15 mouse cellular contexts compared by ENCODE assay signal in genomic region chr7:101329606-101330005, GRCm38 (mm10). TPM values are rescaled to one million over a fixed set of nuclear protein-coding genes. Genes with fewer than 3 reads are reported as not detected.
A peak's percentile ranks its signal among the peaks of the same experiment; 100 is the strongest.
DNase-seq lines count a peak whose midpoint lies in the region; ATAC-seq and TF ChIP-seq lines count a peak whose summit lies in the region.
"Had no signal": no experiment of that assay in that cellular context is flagged by ENCODE, and none has a peak within 500 bp of the region (broad histone marks: within the 10 kb centered on the region; RNA-seq: fewer than 3 reads in every experiment).

No protein-coding gene starts in this region.

- WGBS in heart, embryonic 10.5 days: 74% methylated on average over 4 of the region's 4 CpGs
- 56% methylated on average over 4 of the region's 4 CpGs for WGBS in hindbrain, postnatal 0 days

- no peak overlapping the region for H3K27ac ChIP-seq in heart, embryonic 10.5 days
- H3K27ac ChIP-seq in left cerebral cortex, adult 2 months: peak overlapping the region; percentile 84
- H3K27ac ChIP-seq in hindbrain, postnatal 0 days: peak overlapping the region; percentile 61
- H3K27ac ChIP-seq: liver, embryonic 13.5 days; neural tube, embryonic 12.5 days had no signal

- H3K4me1 ChIP-seq in heart, embryonic 10.5 days: peaks cover 21% of the 10 kb centered on the region
- H3K4me1 ChIP-seq in hindbrain, postnatal 0 days (ENCODE audit: insufficient read depth, low read length): peaks cover 19% of the 10 kb centered on the region; the same call in 1 of the 2 replicates

- peak; percentile 58 for DNase-seq in heart, embryonic 10.5 days (ENCODE audit: low spot score)
- no peak for DNase-seq in heart, adult 11 months
- no peak for DNase-seq in left cerebral cortex, adult 2 months (ENCODE audit: extremely low spot score in 1 of 2, low spot score in 2 of 2)
- DNase-seq in left cerebral cortex, adult 9 months (ENCODE audit: low spot score in 2 of 2): no peak
- peak; percentile 40 for DNase-seq in MN1 (ENCODE audit: low spot score)
- peak; percentile 5 for DNase-seq in hindbrain, postnatal 0 days (ENCODE audit: low spot score)
- DNase-seq: heart, postnatal 14 days; kidney, adult 2 months; kidney, postnatal 25 days; liver, embryonic 13.5 days; lung, postnatal 14 days; right cerebral cortex, postnatal 4 days; thymus, adult 18-20 months had no signal

- ATAC-seq in hindbrain, postnatal 0 days: no peak
- no peak for ATAC-seq in monocyte, adult 5-6 weeks (replicated peaks; ENCODE audit: insufficient number of reproducible peaks, low FRiP score, low TSS enrichment, poor library complexity, severe bottlenecking)

- no peak for TF ChIP-seq CTCF in left cerebral cortex, adult 2 months (IDR thresholded peaks at IDR 0.05)
- TF ChIP-seq CTCF in hindbrain, postnatal 0 days (IDR thresholded peaks at IDR 0.05; ENCODE audit: low read depth): no peak

- no peaks in the 10 kb centered on the region for H3K9me3 ChIP-seq in heart, embryonic 10.5 days
- H3K9me3 ChIP-seq in hindbrain, postnatal 0 days (ENCODE audit: low read length): no peaks in the 10 kb centered on the region
- H3K9me3 ChIP-seq: liver, embryonic 13.5 days; neural tube, embryonic 12.5 days had no signal

- no peak overlapping the region for H3K4me3 ChIP-seq in heart, embryonic 10.5 days
- H3K4me3 ChIP-seq in left cerebral cortex, adult 2 months: no peak overlapping the region
- H3K4me3 ChIP-seq in hindbrain, postnatal 0 days (ENCODE audit: low read length): no peak overlapping the region
- H3K4me3 ChIP-seq: liver, embryonic 13.5 days; neural tube, embryonic 12.5 days had no signal

- no peak overlapping the region for H3K4me2 ChIP-seq in hindbrain, postnatal 0 days (ENCODE audit: low read depth, low read length)
- H3K4me2 ChIP-seq: liver, embryonic 13.5 days; neural tube, embryonic 12.5 days had no signal

- H3K27me3 ChIP-seq in heart, embryonic 10.5 days (ENCODE audit: insufficient read depth, poor library complexity, severe bottlenecking): peaks cover 58% of the 10 kb centered on the region
- H3K27me3 ChIP-seq in hindbrain, postnatal 0 days (ENCODE audit: insufficient read depth, low read length): no peaks in the 10 kb centered on the region
- H3K27me3 ChIP-seq: liver, embryonic 13.5 days; neural tube, embryonic 12.5 days had no signal

- H3K36me3 ChIP-seq in heart, embryonic 10.5 days: peaks cover 6% of the 10 kb centered on the region; the same call in 1 of the 2 replicates
- no peaks in the 10 kb centered on the region for H3K36me3 ChIP-seq in hindbrain, postnatal 0 days (ENCODE audit: insufficient read depth, low read length)
- H3K36me3 ChIP-seq: neural tube, embryonic 12.5 days had no signal

- intact Hi-C loops in left cerebral cortex, adult 2 months (cut with DNase I): no loop called here

- H3K9ac ChIP-seq in hindbrain, postnatal 0 days (replicated peaks; ENCODE audit: low read length): no peak overlapping the region
- H3K9ac ChIP-seq: liver, embryonic 13.5 days had no signal

RNA-seq across cellular contexts. Expression of gene Stard10, which starts 12.7 kb away (rescaled TPM):
- polyA plus RNA-seq in heart, embryonic 10.5 days (2016; fragmentation: Nextera tagmentation; extraction: Ambion mirVana): 24.7 and 62.7 TPM in 2 replicates
- 10 to 100 TPM; 81.7 to 84.3 TPM for total RNA-seq in left cerebral cortex, adult 2 months (2021)
- 39.3 and 53.4 TPM in 2 replicates for total RNA-seq in hindbrain, postnatal 0 days (2014; rRNA removed)
- polyA plus RNA-seq in hindbrain, postnatal 0 days (2015; fragmentation: Nextera tagmentation; extraction: Ambion mirVana): 17.2 and 20.1 TPM in 2 replicates
- total RNA-seq in monocyte, adult 5-6 weeks (2017): 2.3 to 14.3 TPM (median 12.1 TPM) in 3 replicates

RNA-seq across cellular contexts. Expression of gene Arap1, which starts 18.3 kb away (rescaled TPM):
- 15.9 and 24.6 TPM in 2 replicates for polyA plus RNA-seq in heart, embryonic 10.5 days (2016; fragmentation: Nextera tagmentation; extraction: Ambion mirVana)
- 10 to 100 TPM; 16.6 to 22.1 TPM for total RNA-seq in left cerebral cortex, adult 2 months (2021)
- 19.2 and 44.0 TPM in 2 replicates for total RNA-seq in hindbrain, postnatal 0 days (2014; rRNA removed)
- polyA plus RNA-seq in hindbrain, postnatal 0 days (2015; fragmentation: Nextera tagmentation; extraction: Ambion mirVana): 9.2 and 10.5 TPM in 2 replicates
- 247 to 347 TPM (median 330 TPM) in 3 replicates for total RNA-seq in monocyte, adult 5-6 weeks (2017)

RNA-seq across cellular contexts. Expression of gene Atg16l2, which starts 27.6 kb away (rescaled TPM):
- 19.2 and 22.1 TPM in 2 replicates for polyA plus RNA-seq in heart, embryonic 10.5 days (2016; fragmentation: Nextera tagmentation; extraction: Ambion mirVana)
- total RNA-seq in left cerebral cortex, adult 2 months (2021): 10 to 100 TPM; 67.5 to 67.8 TPM
- 16.9 and 49.3 TPM in 2 replicates for total RNA-seq in hindbrain, postnatal 0 days (2014; rRNA removed)
- 18.8 and 20.6 TPM in 2 replicates for polyA plus RNA-seq in hindbrain, postnatal 0 days (2015; fragmentation: Nextera tagmentation; extraction: Ambion mirVana)
- 21.8 to 36.0 TPM (median 26.3 TPM) in 3 replicates for total RNA-seq in monocyte, adult 5-6 weeks (2017)

Comparison
In these comparisons a context has a peak if more than half of its experiments do, and no peak if none do; other contexts are left out.
1. DNase-seq: peak in heart, embryonic 10.5 days (single experiment), MN1 (single experiment) and hindbrain, postnatal 0 days (single experiment); none in heart, adult 11 months (single experiment), left cerebral cortex, adult 2 months (0 of 2) and left cerebral cortex, adult 9 months (0 of 2).